Mouse (Mus musculus) G1E (cell line): ENCODE results near the gene Zswim3. TPM values are rescaled to one million over a fixed set of nuclear protein-coding genes. Genes with fewer than 3 reads are reported as not detected.
A peak's percentile ranks its signal among the peaks of the same experiment; 100 is the strongest.
"Not testable (repeated sequence)": the region's sequence is repeated elsewhere in the genome, so short reads cannot be mapped to it uniquely, and the experiment has no call there.

ENCODE experiments used
- ATAC-seq: 2 replicates; pipeline ENCODE4 v1.8.0; 2016; ENCODE audit warnings: mild to moderate bottlenecking; ENCODE audit not compliant: insufficient number of reproducible peaks, poor library complexity, low FRiP score, severe bottlenecking; ENCODE audit errors: extremely low read depth
- DNase-seq: peaks from one replicate; pipeline ENCODE4 v3.0.0; 2012; ENCODE audit warnings: low spot score
- H3K27me3 ChIP-seq: 2 replicates; pipeline ENCODE4 v1.6.1; 2012; ENCODE audit warnings: mild to moderate bottlenecking, low read length, inconsistent platforms; ENCODE audit not compliant: insufficient read depth
- H3K36me3 ChIP-seq: replicated peaks from 2 replicates; pipeline ENCODE3; 2012; ENCODE audit warnings: mild to moderate bottlenecking, inconsistent platforms
- H3K4me1 ChIP-seq: 2 replicates; pipeline ENCODE4 v1.6.1; 2012; ENCODE audit warnings: low read depth, low read length, inconsistent platforms, mixed read lengths; ENCODE audit not compliant: insufficient read depth
- H3K4me3 ChIP-seq: 2 replicates; pipeline ENCODE4 v1.5.1; 2012; ENCODE audit warnings: low read depth, mild to moderate bottlenecking, inconsistent platforms, low read length, moderate library complexity, mixed read lengths
- H3K9me3 ChIP-seq: replicated peaks from 2 replicates; pipeline ENCODE4 v1.6.1; 2012; ENCODE audit warnings: inconsistent platforms
- CTCF ChIP-seq: IDR thresholded peaks from 2 replicates; pipeline ENCODE4 v1.5.1; 2012; ENCODE audit warnings: low read depth, low read length, inconsistent platforms, mixed read lengths
- GATA1 ChIP-seq: IDR thresholded peaks from 2 replicates; pipeline ENCODE4 v1.6.1; 2012; ENCODE audit warnings: borderline replicate concordance, low read length, inconsistent platforms, mixed read lengths
- GATA2 ChIP-seq: IDR thresholded peaks from 2 replicates; pipeline ENCODE4 v1.6.1; 2012; ENCODE audit warnings: low read depth, low read length, inconsistent platforms, borderline replicate concordance
- POLR2AphosphoS5 ChIP-seq: IDR thresholded peaks from 2 replicates; pipeline ENCODE4 v1.6.1; 2012; ENCODE audit warnings: low read depth, low read length, inconsistent platforms; ENCODE audit not compliant: insufficient replicate concordance
- TAL1 ChIP-seq: conservative IDR thresholded peaks from 2 replicates; pipeline ENCODE4 v1.6.1; 2012; ENCODE audit warnings: low read depth, low read length, inconsistent platforms, mixed read lengths
- polyA plus RNA-seq: library from polyadenylated mRNA; stranded (reverse); fragments of >175 nt; gene quantifications from 2 replicates; pipeline ENCODE4 v1.2.3, GENCODE M21; 2012
- total RNA-seq, 2 experiments: library from RNA; stranded (forward) in 1 of 2; stranded (reverse) in 1 of 2; fragments of 200-1000 nt in 1 of 2; fragments of >200 nt in 1 of 2; fragmentation: Nextera tagmentation in 1 of 2; gene quantifications; 2 replicates each; pipeline ENCODE4 v1.2.3; 2014 to 2017

Gene Zswim3
- total and polyA plus RNA-seq, 3 experiments: 1.2 to 7.1 (median 5.3) TPM

- H3K27me3 ChIP-seq: no peaks in the 10 kb centered on the region
- ATAC-seq (no peak), DNase-seq (no peak)
- H3K36me3 ChIP-seq: peaks cover 93% of the 10 kb centered on the region
- TF ChIP-seq GATA2: no peak
- no peak for TF ChIP-seq GATA1
- no peak for TF ChIP-seq TAL1
- TF ChIP-seq CTCF: no peak
- no peak for TF ChIP-seq POLR2AphosphoS5
- H3K4me1 ChIP-seq: peaks cover 26% of the 10 kb centered on the region
- no peak overlapping the region for H3K4me3 ChIP-seq
- H3K9me3 ChIP-seq: no peaks in the 10 kb centered on the region
These were observed 12.3 kb upstream of the Zswim3 start for GRCm38 (mm10) chr2:164792400-164793190.

- no peaks in the 10 kb centered on the region for H3K9me3 ChIP-seq
- peaks cover 24% of the 10 kb centered on the region for H3K4me1 ChIP-seq
- no peaks in the 10 kb centered on the region for H3K27me3 ChIP-seq
- peaks cover 95% of the 10 kb centered on the region for H3K36me3 ChIP-seq
- DNase-seq: peak; percentile 35
- no peak overlapping the region for H3K4me3 ChIP-seq
- no peak for ATAC-seq
- TF ChIP-seq CTCF: peak; percentile 73
- TF ChIP-seq TAL1: no peak
These were observed 11.7 kb upstream of the Zswim3 start for GRCm38 (mm10) chr2:164793236-164793635.

GRCm38 (mm10) chr2:164793772-164794171, 11.1 kb upstream of the Zswim3 start:
- no peak for DNase-seq
- no peak for TF ChIP-seq POLR2AphosphoS5
- TF ChIP-seq GATA1: no peak
- no peak for TF ChIP-seq GATA2
- TF ChIP-seq CTCF: no peak
- no peak for TF ChIP-seq TAL1
- no peaks in the 10 kb centered on the region for H3K9me3 ChIP-seq
- H3K36me3 ChIP-seq: peaks cover 91% of the 10 kb centered on the region
- no peaks in the 10 kb centered on the region for H3K27me3 ChIP-seq
- peaks cover 19% of the 10 kb centered on the region for H3K4me1 ChIP-seq
- no peak overlapping the region for H3K4me3 ChIP-seq
- ATAC-seq: no peak

- no peak for TF ChIP-seq GATA2
- TF ChIP-seq CTCF: peak; percentile 89
- TF ChIP-seq POLR2AphosphoS5: no peak
- TF ChIP-seq GATA1: no peak
- Histone ChIP-seq H3K9me3 (no peaks in the 10 kb centered on the region), H3K27me3 (no peaks in the 10 kb centered on the region), H3K36me3 (peaks cover 91% of the 10 kb centered on the region), H3K4me1 (peaks cover 15% of the 10 kb centered on the region), H3K4me3 (no peak overlapping the region)
- ATAC-seq (peak; percentile 49), DNase-seq (peak; percentile 83)
These were observed 10.6 kb upstream of the Zswim3 start for GRCm38 (mm10) chr2:164794293-164794692.

- H3K9me3 ChIP-seq: no peaks in the 10 kb centered on the region
- H3K4me3 ChIP-seq: no peak overlapping the region
- H3K27me3 ChIP-seq: no peaks in the 10 kb centered on the region
- TF ChIP-seq CTCF: no peak
- no peak for TF ChIP-seq TAL1
- TF ChIP-seq GATA2: no peak
- no peak for TF ChIP-seq GATA1
- no peak for DNase-seq
- peaks cover 6% of the 10 kb centered on the region; the same call in 1 of the 2 replicates for H3K4me1 ChIP-seq
- peaks cover 93% of the 10 kb centered on the region for H3K36me3 ChIP-seq
- ATAC-seq: no peak
These were observed 9.0 kb upstream of the Zswim3 start for GRCm38 (mm10) chr2:164795868-164796267.

- H3K9me3 ChIP-seq, ATAC-seq, H3K27me3 ChIP-seq, DNase-seq, H3K4me3 ChIP-seq: not testable (repeated sequence)
- Histone ChIP-seq H3K36me3 (peaks cover 92% of the 10 kb centered on the region), H3K4me1 (peaks cover 14% of the 10 kb centered on the region)
These were observed 6.3 kb upstream of the Zswim3 start for GRCm38 (mm10) chr2:164798554-164798953.

GRCm38 (mm10) chr2:164800252-164801004, 4.5 kb upstream of the Zswim3 start:
- peaks cover 77% of the 10 kb centered on the region for H3K36me3 ChIP-seq
- TF ChIP-seq GATA1: no peak
- TF ChIP-seq TAL1: no peak
- TF ChIP-seq POLR2AphosphoS5: no peak
- no peak for TF ChIP-seq CTCF
- no peak for TF ChIP-seq GATA2

More at GRCm38 (mm10) chr2:164800252-164801004, 4.5 kb upstream of the Zswim3 start:
- Histone ChIP-seq H3K4me3 (no peak overlapping the region), H3K9me3 (no peaks in the 10 kb centered on the region), H3K27me3 (no peaks in the 10 kb centered on the region), H3K4me1 (peaks cover 22% of the 10 kb centered on the region)
- no peak for DNase-seq
- ATAC-seq: no peak
